Mouse (Mus musculus): ENCODE data around the gene Atox1.

The Atox1 gene

DNA sequence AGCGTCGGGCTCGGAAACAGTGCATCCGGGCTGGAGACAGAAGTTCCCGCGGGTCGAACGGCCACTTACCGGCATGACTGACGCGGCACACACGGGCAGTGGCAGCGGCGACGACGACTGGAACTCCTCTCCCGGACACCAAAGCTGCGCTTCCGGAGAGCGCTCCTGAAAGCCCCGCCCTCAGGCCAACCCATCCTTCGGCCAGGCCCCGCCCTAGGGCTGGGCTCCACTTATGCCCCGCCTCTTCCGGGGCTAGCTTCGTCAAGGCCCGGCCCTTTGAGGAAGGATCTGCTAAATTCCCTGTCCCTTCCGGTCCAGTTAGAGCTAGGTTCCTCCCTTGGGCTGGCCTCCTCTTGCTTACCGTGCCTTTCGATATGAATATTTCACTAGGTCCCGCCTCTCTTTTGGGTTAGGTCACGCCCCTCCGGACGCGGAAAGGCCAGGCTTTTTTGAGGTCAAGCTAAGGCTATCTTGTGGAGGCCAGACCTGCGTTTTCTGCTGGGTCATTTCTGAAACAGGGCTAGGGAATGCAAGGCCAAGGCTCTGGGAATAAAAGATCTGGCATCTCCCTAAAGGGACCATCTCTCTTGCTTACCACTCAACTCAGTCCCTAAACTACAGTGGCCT lies at the start of gene Atox1:
Gene Atox1, minus strand, starts transcription at position 221 of the 627 bp plus-strand sequence.
- peak; percentile 81 to 84 for DNase-seq (ENCODE audit: low spot score in 2 of 2)

DNA sequence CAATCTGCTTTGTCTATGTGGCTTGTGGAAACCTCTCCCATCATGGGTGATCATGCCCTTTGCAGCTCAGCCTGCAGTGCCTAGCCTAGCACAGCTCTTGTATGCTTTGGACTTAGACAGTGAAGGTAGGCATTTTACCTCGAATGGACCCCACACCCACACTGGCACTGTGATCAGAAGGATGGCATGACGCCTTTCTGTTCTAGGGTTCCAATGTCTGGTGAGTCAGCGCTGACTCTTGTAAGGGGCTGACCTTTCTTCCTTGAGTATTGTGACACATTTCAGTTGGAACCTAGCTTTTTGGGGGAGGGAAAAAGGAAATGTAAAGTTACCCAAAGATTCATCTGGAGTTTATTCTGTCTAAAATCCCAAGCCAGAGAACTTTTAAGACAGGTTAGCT lies 44.4 kb upstream of the Atox1 start:
- DNase-seq (ENCODE audit: low spot score in 2 of 2) = no peak

DNA sequence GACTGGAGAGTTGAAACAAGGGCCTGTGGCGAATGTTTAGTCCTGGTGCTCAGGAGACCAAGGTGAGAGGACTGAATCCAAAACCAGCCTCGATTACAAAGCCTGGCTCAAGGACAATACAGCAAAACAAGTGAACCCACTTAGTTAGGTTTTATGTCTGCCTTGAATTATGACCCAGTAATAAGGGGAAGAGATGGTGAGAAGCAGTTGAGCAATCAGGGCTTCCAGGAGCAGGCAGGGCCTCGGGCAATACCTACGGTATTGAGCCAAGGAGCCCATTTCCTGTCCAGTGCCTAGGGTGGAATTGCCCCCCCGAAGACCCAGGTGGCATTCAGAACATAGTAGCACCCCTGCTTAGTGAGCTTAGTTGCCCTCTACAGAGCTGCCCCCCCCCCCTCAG lies 41.8 kb upstream of the Atox1 start:
- DNase-seq (ENCODE audit: low spot score in 2 of 2) = no peak

DNA sequence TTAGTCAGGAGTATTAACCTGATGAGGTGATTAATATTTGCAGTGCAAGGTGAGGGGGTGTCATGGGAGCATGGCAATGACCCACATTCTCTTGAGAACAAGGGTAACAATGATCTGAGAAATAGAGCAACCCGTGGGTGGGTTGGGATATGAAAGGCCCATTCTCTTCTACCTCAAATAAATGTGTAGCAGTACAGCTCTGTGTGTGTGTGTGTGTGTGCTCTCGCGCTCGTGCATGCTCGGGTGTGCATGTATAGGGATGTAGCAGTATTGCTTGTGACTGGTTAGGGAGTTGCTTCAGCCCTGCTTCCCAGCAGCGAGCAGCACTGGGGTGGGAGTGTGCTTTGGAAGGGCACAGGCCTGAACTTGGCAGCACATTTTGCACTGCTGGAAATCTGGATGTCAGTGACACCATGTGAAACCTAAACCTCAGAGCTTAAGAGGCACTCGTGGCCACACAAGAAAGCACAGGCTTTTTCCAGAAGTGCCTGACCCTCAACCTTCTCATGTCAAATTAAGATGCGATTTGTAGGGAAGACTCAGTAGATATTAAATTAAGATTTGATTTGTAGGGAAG lies 41.0 kb upstream of the Atox1 start:
- DNase-seq (ENCODE audit: low spot score in 2 of 2) = no peak

DNA sequence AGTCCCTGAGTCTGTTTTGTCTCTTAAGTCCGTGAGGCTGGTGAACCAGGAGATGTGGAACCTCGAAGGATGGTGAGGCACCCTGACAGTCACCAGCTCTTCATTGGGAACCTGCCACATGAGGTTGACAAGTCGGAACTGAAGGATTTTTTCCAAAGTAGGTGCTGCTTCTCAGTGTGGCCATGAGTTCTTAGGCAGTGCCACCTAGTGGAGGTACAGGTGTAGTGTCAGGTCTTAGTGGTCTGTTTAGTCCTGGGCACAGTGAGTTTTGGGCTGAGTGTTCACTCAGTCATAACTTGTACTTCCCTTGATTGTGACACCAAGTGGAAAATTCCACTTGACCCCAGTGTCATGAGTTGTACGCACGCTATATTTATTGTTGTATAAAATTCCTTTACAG lies 36.8 kb upstream of the Atox1 start:
- peak in 1 of 2 experiments; percentile 28 for DNase-seq (ENCODE audit: low spot score in 2 of 2)

DNA sequence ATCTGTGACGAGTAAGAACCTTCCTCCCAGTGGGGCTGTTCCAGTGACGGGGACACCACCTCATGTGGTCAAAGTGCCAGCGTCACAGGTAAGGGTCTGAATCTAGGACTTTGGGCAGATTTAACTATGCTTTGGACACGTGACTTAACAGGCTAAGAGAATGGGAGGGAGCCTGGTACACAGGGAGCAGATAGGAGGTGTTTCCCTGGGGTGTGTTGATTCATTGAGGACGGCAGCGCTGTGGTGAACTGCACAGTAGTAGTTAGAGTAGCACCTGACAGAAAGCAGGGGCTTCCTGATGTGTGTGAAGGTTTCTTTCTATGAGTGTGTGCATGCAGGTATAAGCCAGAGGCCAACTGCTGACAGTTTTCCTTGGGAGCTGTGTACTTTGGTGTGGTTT lies 35.1 kb upstream of the Atox1 start:
- no peak for DNase-seq (ENCODE audit: low spot score in 2 of 2)

DNA sequence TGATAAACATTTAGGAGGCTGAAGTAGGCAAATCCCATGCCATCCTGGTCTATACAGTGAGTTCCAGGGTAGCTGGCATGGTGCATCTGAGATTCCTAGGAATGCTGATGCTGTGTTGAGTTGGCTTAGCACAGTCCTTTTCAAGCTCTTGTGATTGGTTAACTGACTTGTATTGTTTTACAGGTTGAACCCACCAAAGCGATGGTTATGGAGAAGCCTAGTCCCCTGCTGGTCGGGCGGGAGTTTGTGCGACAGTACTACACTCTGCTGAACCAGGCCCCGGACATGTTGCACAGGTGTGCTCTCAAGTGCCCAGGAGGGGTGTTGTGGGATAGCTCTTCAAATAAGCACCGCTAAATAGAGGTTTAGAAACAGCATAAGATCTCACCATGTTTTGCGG lies 24.4 kb upstream of the Atox1 start:
- DNase-seq (ENCODE audit: low spot score in 2 of 2) = no peak

DNA sequence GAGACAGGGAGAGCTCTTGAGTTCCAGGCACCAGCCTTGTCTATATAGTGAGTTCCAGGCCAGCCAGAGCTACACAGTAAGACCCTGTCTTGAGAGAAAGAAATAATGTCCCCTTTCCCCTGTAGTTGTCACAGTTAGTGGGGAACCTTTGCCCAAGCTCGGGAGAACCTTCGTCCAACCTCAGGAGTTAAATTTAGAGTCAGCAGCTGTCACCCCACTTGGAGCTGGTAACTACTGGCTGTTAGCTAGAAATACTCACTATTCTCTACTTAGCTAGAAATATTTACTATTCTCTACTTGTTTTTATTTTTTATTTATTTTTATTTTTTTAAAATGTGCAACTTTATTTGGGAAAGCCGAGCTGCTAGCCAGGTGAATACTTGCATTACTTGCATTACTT lies 12.2 kb upstream of the Atox1 start:
- DNase-seq (ENCODE audit: low spot score in 2 of 2) = no peak

DNA sequence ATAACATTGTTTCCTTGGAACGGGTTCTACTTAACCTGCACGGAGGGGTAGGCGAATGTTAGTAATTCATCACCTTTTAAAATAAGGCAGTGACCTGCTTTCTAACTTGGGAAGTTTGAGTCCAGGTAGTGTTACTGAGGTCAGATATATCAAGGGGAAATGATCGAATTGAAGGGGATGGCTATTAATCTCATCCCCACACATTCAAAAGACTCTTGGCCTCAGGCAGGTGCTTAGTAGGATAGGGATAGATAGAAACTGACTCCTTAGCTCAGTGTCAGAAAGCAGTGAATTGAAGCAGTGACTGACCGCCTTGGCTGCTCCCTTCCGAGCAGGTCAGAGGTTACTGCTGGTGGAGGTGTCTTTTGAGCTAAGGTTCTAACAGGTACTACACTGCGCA lies 10.4 kb upstream of the Atox1 start:
- no peak for DNase-seq (ENCODE audit: low spot score in 2 of 2)

DNA sequence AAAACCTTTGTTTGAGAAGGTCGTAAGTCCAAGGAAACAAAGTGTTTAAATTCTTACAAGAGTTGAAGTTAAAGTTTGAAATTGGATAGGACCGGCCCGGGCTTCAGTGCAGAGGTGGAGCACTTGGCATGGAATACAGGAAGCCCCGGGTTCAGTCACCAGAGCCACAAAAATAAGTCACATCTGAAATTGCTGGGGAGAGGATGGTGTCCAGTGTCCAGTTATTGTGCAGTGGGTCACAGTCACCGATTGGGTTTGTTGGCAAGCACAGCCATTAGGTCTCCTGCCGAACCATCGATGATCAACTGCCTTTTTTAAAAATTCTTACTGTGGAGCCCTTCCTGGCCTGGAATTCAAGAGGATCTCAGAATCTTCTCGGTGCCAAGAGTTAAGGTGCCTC lies 9.7 kb upstream of the Atox1 start:
- DNase-seq (ENCODE audit: low spot score in 2 of 2) = no peak

DNA sequence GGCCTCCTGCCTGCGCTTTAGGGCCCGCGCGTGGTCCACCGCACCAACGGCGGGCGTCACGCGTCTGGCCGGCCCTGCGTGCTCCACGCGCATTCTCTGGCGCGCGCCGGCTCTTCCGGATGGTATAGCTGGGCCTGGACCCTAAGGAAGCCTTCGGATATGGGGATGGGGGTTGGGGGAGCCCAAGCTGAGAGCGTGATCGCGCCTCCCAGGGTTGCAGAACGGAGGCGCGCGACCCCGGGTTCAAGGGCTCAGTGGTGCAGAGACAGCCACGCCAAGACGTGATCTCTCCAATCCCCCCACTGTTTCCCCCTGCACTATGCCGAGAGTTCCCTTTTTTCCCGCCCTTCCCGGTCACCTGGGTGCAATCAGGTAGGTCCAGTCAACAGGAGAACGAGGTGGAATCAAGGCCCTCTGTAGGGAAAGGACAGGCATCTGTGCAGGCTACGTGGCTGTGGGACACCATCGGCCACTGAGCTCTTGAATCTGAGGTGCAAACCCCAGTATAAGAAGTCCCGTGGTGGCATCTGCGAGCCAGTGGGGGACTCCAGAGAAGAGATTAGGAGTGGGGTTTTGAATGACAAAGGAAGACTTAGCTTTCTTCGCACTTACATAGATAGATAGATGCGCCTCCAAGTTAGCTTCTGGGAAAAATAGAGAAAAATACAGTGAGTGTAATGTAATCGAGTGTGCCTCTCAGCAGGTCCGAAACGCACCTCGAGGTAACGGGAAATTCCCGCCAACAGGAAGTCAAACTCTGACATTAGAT lies 9.1 kb upstream of the Atox1 start:
- DNase-seq (ENCODE audit: low spot score in 2 of 2) = peak; percentile 37 to 45

DNA sequence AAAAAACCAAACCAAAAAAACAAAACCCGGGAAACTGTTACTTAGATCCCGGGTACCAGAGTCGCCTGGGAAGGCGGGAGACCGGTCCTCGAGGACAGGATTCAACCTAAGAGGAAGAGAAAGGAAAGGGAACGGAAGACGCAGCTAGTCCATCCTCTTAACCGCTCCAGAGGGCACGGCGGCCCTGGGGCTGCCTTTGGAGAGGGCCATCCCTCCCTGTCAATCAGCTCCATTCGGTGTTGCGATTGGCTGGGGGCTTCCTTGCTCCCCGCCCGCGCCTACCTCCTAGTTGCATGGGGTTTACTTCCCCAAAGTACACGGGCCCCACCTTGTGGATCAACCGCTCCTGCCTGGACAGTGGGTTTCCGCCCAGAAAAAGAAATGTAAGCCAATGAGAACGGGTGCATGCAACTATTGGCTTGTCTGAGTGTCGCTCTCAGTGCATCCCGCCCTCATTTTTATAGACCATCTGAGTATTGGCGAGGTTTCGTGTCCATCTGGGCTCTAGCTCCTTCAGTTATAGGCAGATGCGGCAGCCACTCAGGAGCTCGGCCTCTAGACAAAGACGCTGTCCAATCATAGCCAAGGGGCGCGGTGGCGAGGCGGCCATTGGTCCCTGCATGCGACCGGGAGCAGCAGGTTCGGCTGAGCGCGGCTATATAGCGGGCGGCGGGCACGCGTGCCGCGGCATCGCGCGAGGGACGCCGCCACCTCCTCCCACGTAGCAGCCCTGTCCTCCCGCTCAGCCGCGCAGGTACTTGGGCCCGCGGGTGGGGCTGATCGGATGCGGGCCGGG lies 8.2 kb upstream of the Atox1 start, which contains the start of gene G3bp1:
Gene G3bp1, plus strand, starts transcription at position 638 of the 796 bp plus-strand sequence.
- DNase-seq (ENCODE audit: low spot score in 2 of 2) = peak; percentile 98 to 99

DNA sequence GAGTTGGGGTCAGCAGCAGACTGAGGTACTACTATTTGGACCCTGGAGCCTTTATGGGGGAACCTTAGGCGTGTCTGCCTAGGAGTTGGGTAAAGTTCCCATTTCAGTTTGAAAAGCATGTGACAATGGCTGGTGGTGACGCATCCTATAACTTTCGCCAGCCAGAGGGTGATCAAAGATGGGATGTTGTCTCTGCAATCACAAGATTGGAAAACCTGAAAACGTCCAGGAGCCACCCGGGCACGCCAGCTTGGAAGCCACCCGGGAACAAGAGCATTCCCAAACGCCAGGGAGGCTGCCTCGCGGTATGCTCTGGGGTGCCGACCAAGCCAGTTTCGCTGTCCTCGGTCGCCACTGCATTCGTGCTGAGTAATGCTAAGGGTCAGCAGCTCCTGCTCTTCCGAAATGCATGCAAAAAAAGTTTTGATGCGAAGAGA lies 7.6 kb upstream of the Atox1 start:
- peak; percentile 9 to 51 for DNase-seq (ENCODE audit: low spot score in 2 of 2)

DNA sequence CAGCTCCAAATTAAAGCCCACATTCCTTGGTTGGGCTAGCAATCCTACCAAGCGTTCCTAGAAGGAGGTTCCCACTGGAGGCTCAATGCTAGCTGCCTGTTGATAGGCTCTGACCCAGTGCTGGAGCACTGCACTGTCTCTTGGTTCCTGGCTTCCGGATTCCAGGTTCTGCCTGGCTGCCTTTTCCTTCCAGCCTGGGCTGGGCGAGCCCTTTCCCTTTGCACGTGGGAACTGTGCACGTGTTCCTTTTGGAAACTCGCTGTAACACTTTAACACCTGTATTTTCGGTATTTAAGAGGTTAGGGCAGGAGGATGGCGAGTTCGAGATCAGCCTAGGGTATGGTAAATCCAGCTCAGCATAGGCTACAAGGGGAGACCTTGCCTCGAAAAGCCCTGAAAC lies 7.0 kb upstream of the Atox1 start:
- no peak for DNase-seq (ENCODE audit: low spot score in 2 of 2)

DNA sequence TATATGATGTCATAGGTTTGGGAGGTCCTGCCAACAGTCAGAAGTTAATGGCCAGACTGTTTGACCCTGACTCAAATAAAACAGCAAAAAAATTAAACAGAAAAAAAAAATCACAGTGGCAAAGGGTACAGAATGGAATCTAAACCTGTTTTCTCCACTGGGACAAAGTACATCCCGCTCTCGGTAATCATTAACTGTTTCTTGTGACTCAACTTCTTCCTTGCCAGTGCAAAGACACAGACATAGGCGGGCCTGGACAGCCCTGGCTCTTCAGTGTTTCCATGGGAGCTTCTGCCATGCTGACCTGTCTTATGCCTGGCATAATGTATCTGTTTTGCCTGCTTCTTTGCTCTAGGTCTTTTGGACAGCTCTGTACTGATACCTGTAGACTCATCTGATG lies 4.1 kb upstream of the Atox1 start:
- no peak for DNase-seq (ENCODE audit: low spot score in 2 of 2)

DNA sequence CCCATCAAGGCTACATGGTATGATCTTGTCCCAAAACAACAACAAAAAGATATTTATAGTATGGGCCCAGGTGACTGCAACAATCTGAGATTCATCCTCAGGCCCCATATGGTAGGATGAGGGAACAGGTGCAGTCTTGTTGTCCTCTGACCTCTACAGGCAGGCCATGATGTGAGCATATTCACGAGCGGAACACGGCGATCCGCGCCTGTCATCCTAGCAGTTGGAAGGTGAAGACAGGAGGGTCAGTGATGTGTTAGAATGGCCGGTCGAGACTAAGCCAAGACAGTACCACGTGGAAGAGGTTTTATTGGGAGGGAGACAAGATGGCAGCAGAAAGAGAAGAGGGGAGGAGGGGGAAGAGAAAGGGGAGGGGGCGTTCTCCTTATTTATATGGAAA lies 3.7 kb upstream of the Atox1 start:
- no peak for DNase-seq (ENCODE audit: low spot score in 2 of 2)

DNA sequence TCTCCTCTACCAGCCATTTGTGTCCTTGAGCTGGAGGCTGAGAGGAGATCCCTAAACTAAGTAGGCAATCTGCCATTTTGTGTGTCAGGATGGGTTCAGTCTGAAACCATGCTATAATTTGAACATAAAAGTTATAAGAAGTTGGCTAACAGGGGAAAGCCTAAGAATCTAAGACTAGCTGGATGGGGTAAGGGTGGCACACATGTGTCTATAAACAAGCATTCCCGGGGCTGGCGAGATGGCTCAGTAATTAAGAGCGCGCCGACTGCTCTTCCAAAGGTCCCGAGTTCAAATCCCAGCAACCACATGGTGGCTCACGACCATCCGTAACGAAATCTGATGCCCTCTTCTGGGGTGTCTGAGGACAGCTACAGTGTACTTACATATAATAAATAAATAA lies 1.1 kb upstream of the Atox1 start:
- DNase-seq (ENCODE audit: low spot score in 2 of 2) = no peak

DNA sequence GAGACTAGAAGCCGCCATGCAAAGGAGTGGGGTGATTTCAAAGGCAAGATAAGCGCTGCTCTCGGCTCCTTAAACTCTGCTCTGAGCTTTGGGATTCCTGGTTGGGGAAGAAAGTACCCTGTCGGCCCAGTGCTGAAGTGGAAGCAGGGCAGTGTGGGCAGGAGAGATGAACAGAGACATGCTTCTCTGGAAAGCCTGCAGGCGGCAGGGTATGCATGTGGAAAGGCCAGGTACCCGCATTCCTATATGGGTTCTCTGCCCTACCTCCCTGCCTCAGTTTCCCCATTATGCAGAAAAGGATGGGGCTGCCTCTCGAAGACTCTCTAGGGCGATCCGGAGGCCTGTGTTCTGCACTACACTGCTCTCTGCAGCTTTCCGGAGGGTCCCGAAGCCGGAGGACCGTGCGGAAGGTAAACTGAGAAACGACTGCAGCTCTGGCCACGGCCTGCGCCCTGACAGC lies 450 bp downstream of the Atox1 start:
- no peak for DNase-seq (ENCODE audit: low spot score in 2 of 2)

DNA sequence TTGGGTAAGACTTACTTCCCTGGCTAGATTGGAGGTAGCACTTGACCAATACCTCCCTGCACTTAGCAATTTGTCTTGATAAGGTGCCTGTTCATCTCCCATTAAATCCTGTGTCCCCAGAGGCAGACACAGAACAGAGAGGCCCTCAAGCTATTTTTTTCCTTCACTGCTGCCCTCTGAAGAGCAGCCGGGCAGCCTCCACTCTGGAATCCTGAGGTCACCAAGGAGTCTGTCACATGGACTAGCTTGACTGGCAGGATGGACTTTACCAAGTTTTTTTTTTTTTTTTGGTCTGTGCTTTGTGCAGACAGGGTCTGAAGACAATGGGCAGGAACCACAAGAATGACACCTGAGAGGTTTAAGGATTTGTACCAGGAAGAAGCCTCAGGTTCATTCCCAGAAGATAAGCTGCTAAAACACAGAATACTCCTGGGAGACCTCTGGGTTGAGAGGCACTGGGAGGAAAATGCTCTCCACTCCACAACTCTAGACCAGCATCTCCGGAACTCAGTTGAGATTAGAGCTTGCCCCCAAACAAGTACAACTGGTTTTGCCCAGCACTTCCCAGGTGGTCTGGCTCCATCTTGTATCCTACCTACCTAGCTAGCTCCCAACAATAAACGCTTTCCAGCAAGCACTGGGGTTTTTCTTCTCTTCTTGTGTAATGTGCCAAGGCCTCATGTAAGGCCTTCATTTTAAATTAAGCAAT lies 1.0 kb downstream of the Atox1 start:
- no peak for DNase-seq (ENCODE audit: low spot score in 2 of 2)

DNA sequence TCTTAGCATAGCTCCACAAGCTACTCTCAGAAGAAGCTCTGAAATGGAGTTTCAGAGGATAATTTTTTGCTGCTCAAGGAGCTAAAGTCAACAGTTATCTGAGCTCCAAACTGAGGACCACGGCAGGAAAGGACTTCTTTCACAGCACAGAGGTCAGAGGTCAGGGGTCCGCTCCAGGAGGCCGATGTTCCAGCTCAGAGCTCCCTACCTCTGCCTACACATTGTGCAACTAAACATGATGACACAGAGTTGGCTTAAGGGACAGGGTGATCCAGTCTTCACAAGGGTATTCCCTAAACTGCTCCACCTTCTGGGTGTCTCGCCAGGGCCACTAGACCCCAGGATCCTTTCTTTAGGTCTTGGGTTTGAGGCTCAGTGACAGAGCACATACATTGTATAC lies 2.5 kb downstream of the Atox1 start:
- DNase-seq (ENCODE audit: low spot score in 2 of 2) = no peak

DNA sequence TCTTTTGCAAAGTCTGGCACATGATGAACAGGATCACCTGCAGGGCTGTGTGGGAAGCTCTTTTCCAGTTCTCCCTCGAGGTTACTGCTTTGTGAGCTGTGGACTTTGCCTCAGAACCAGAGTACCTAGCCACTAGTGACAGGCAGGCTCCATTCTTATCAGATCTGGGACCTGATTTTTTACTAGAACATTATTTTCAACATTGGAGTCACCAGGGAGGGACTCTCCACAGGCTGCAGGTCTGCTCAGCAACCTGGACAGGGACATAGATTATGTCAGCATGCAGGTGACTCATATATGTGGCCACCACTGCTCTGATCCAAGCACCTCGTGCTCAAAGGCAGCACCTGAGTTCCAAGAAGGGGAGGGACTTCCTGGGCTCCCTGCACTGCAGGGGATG lies 5.9 kb downstream of the Atox1 start:
- DNase-seq (ENCODE audit: low spot score in 2 of 2) = no peak

DNA sequence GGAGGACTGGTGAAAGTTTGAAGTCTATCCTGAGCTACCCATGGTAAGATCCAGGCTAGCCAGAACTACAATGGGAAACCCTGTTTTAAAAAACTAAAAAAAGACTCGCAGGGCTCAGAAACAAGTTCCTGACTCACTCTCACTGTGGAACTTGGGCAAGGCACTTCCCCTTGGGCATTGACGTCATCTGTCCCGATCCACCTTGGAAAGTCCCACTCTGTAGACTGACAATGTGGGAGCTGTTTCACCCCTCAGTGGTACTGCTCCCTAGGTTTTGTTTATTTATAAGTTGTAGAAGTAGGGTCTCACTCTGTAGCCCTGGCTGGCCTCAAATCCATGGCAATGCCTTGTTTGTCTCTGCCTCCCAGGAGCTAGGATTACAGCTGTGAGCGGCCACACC lies 7.4 kb downstream of the Atox1 start:
- no peak for DNase-seq (ENCODE audit: low spot score in 2 of 2)

All from thymus, postnatal 10 days (tissue).